ENCODE assay signal across 9 mouse cellular contexts in the genomic region with DNA sequence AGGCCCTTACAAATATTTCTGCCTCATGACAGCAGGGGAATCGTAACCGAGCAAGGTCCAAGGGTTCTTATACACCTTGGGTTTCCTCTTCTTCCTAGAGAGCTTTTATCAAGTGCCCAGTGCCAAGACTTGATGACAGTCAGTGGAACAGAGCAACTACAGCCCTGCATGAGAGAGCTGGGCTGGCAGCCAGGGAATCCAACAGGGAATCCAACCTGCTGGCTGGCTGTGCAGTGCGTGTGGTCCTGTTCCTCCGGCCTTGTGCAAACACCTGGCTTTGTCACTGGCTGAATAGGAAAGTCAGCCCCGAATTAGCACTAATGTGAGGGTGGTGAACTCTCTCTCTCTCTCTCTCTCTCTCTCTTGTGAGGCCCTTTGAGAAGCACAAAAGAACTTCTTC. TPM values are rescaled to one million over a fixed set of nuclear protein-coding genes. Genes with fewer than 3 reads are reported as not detected.
DNase-seq lines count a peak whose midpoint lies in the region; ATAC-seq lines count a peak whose summit lies in the region.
"Had no signal": no experiment of that assay in that cellular context is flagged by ENCODE, and none has a peak within 500 bp of the region (broad histone marks: within the 10 kb centered on the region; RNA-seq: fewer than 3 reads in every experiment).

No protein-coding gene starts in this region.

- peak; percentile 53 to 59 for DNase-seq in cerebellum, postnatal 14 days
- DNase-seq in cerebellum, adult 8-10 months = no peak
- DNase-seq in midbrain, embryonic 10.5 days (ENCODE audit: low spot score) = no peak
- DNase-seq in kidney, adult 18-20 months = peak; percentile 37
- DNase-seq in Muller cell, postnatal 12 days (ENCODE audit: inconsistent ontology term) = no peak
- DNase-seq in left cerebral cortex, postnatal 25 days (ENCODE audit: low spot score in 2 of 2) = no peak

- peak overlapping the region; percentile 18; the same call in 1 of the 2 replicates for H3K27ac ChIP-seq in midbrain, embryonic 15.5 days
- no peak overlapping the region for H3K27ac ChIP-seq in midbrain, embryonic 10.5 days (replicated peaks)
- H3K27ac ChIP-seq in stomach, embryonic 16.5 days (ENCODE audit: low read length) = peak overlapping the region; percentile 93
- H3K27ac ChIP-seq: forebrain, embryonic 15.5 days had no signal

- intact Hi-C loops in left cerebral cortex, postnatal 25 days (cut with DNase I) = no loop called here

- no peak overlapping the region for H3K9ac ChIP-seq in midbrain, embryonic 15.5 days
- no peak overlapping the region for H3K9ac ChIP-seq in stomach, embryonic 16.5 days (ENCODE audit: low read length)
- H3K9ac ChIP-seq: forebrain, embryonic 15.5 days had no signal

- H3K4me3 ChIP-seq in midbrain, embryonic 15.5 days = no peak overlapping the region
- H3K4me3 ChIP-seq in midbrain, embryonic 10.5 days = no peak overlapping the region
- H3K4me3 ChIP-seq in stomach, embryonic 16.5 days (replicated peaks; ENCODE audit: low read length) = no peak overlapping the region
- H3K4me3 ChIP-seq: forebrain, embryonic 15.5 days had no signal

- WGBS in midbrain, embryonic 15.5 days = 37% methylated on average over 5 of the region's 5 CpGs
- WGBS in midbrain, embryonic 10.5 days = 66% methylated on average over 5 of the region's 5 CpGs
- WGBS in stomach, embryonic 16.5 days = 38% methylated on average over 5 of the region's 5 CpGs

- H3K27me3 ChIP-seq in midbrain, embryonic 15.5 days (replicated peaks) = no peaks in the 10 kb centered on the region
- H3K27me3 ChIP-seq in midbrain, embryonic 10.5 days (ENCODE audit: low read depth, poor library complexity, severe bottlenecking) = no peaks in the 10 kb centered on the region
- H3K27me3 ChIP-seq in stomach, embryonic 16.5 days (ENCODE audit: control insufficient read depth, insufficient read depth, low read length) = no peaks in the 10 kb centered on the region
- H3K27me3 ChIP-seq: forebrain, embryonic 15.5 days had no signal

- H3K4me1 ChIP-seq in midbrain, embryonic 15.5 days = peaks cover 8% of the 10 kb centered on the region
- peaks cover 11% of the 10 kb centered on the region for H3K4me1 ChIP-seq in midbrain, embryonic 10.5 days
- peaks cover 9% of the 10 kb centered on the region; the same call in 1 of the 2 replicates for H3K4me1 ChIP-seq in stomach, embryonic 16.5 days (ENCODE audit: control insufficient read depth, insufficient read depth, low read length)

- no peak for ATAC-seq in midbrain, embryonic 15.5 days (replicated peaks)
- ATAC-seq in stomach, embryonic 16.5 days (ENCODE audit: insufficient read depth, low FRiP score) = peak; percentile 85
- ATAC-seq: forebrain, embryonic 15.5 days had no signal

- no peak overlapping the region for H3K4me2 ChIP-seq in midbrain, embryonic 15.5 days
- no peak overlapping the region for H3K4me2 ChIP-seq in stomach, embryonic 16.5 days (ENCODE audit: low read depth, low read length)
- H3K4me2 ChIP-seq: forebrain, embryonic 15.5 days had no signal

- H3K9me3 ChIP-seq in midbrain, embryonic 15.5 days = no peaks in the 10 kb centered on the region
- H3K9me3 ChIP-seq in midbrain, embryonic 10.5 days (replicated peaks) = peaks cover 4% of the 10 kb centered on the region; the same call in 1 of the 2 replicates
- H3K9me3 ChIP-seq in stomach, embryonic 16.5 days (replicated peaks; ENCODE audit: control insufficient read depth, low read length) = 0 out of 2 replicates have a peak, but pooled peaks cover 4% of the 10 kb centered on the region
- H3K9me3 ChIP-seq: forebrain, embryonic 15.5 days had no signal

- no peaks in the 10 kb centered on the region for H3K36me3 ChIP-seq in midbrain, embryonic 15.5 days (replicated peaks)
- H3K36me3 ChIP-seq in midbrain, embryonic 10.5 days = no peaks in the 10 kb centered on the region
- no peaks in the 10 kb centered on the region for H3K36me3 ChIP-seq in stomach, embryonic 16.5 days (ENCODE audit: control insufficient read depth, insufficient read depth, low read length)
- H3K36me3 ChIP-seq: forebrain, embryonic 15.5 days had no signal

RNA-seq across cellular contexts. Expression of gene Grhl3, which starts 22.5 kb away (rescaled TPM):
- polyA plus RNA-seq in midbrain, embryonic 15.5 days (2015; fragmentation: Nextera tagmentation; extraction: Ambion mirVana) = 1.5 TPM in 2 replicates
- polyA plus RNA-seq in midbrain, embryonic 10.5 days (2016; fragmentation: Nextera tagmentation; extraction: Ambion mirVana) = 1.3 and 2.5 TPM in 2 replicates
- polyA plus RNA-seq in stomach, embryonic 16.5 days (2015; fragmentation: Nextera tagmentation; extraction: Ambion mirVana) = 54.1 and 74.1 TPM in 2 replicates
- total RNA-seq in left cerebral cortex, postnatal 25 days (2021) = 1 to 10 TPM in 1 of 2 experiments, under 1 TPM in 1; 0.69 to 1.5 TPM

Comparison
In these comparisons a context has a peak if more than half of its experiments do, and no peak if none do; other contexts are left out.
1. DNase-seq: peak in cerebellum, postnatal 14 days (2 of 2) and kidney, adult 18-20 months (single experiment); none in cerebellum, adult 8-10 months (single experiment), midbrain, embryonic 10.5 days (single experiment), Muller cell, postnatal 12 days (single experiment) and left cerebral cortex, postnatal 25 days (0 of 2).
2. RNA of gene Grhl3, which starts 22.5 kb away (polyA plus RNA-seq): 54.1 to 74.1 TPM in stomach, embryonic 16.5 days; 1.5 TPM in midbrain, embryonic 15.5 days and 1.3 to 2.5 TPM in midbrain, embryonic 10.5 days; every median in the first group is over 10 times any median in the second.